In genomic region chr11:46302471-46302870, GRCm38 (mm10) we compare ENCODE assay signal across 14 mouse cellular contexts.
"Had no signal": no experiment of that assay in that cellular context is flagged by ENCODE, and none has a peak within 500 bp of the region (broad histone marks: within the 10 kb centered on the region; RNA-seq: fewer than 3 reads in every experiment).

No protein-coding gene starts in this region.

- H3K36me3 ChIP-seq: limb, embryonic 13.5 days; liver, embryonic 15.5 days; neural tube, embryonic 12.5 days had no signal

- H3K4me3 ChIP-seq: limb, embryonic 13.5 days; liver, embryonic 15.5 days; neural tube, embryonic 12.5 days had no signal

- DNase-seq: lung, adult 2 months; lung, postnatal 36 days; midbrain, embryonic 14.5 days; retina, postnatal 1 day; right cerebral cortex, postnatal 4 days; spleen, adult 18-20 months; thymus, adult 18-20 months; thymus, postnatal 14 days had no signal

- H3K27me3 ChIP-seq: limb, embryonic 13.5 days; liver, embryonic 15.5 days; neural tube, embryonic 12.5 days had no signal

- ATAC-seq: hindbrain, embryonic 16.5 days; lung, postnatal 0 days had no signal

- H3K9me3 ChIP-seq: limb, embryonic 13.5 days; liver, embryonic 15.5 days; neural tube, embryonic 12.5 days had no signal

- H3K9ac ChIP-seq: limb, embryonic 13.5 days; liver, embryonic 15.5 days; neural tube, embryonic 12.5 days had no signal

- H3K4me2 ChIP-seq: limb, embryonic 13.5 days; liver, embryonic 15.5 days; neural tube, embryonic 12.5 days had no signal

- H3K27ac ChIP-seq: kidney, postnatal 0 days; limb, embryonic 13.5 days; liver, embryonic 15.5 days; neural tube, embryonic 12.5 days had no signal
